Mouse (Mus musculus) liver, embryonic 14.5 days (tissue): ENCODE results near the gene Rps29. TPM values are rescaled to one million over a fixed set of nuclear protein-coding genes. Genes with fewer than 3 reads are reported as not detected.
"Not testable (repeated sequence)": the region's sequence is repeated elsewhere in the genome, so short reads cannot be mapped to it uniquely, and the experiment has no call there.

ENCODE experiments used
- ATAC-seq: fragments of 200-750 bp; cut with Nextera tagmentation; 2 replicates; pipeline ENCODE4 v1.8.0; 2017; ENCODE audit warnings: moderate number of reproducible peaks, mild to moderate bottlenecking, moderate library complexity; ENCODE audit not compliant: insufficient read depth
- DNase-seq, 3 experiments: peaks; one replicate each; pipeline ENCODE4 v3.0.0-alpha.2; 2012 to 2013; ENCODE audit warnings: low read depth in 3 of 3, low spot score in 3 of 3
- H3K27ac ChIP-seq: fragments of 300-500 bp; sonication (generic); 2 replicates; pipeline ENCODE4 v1.5.1; 2014; ENCODE audit warnings: moderate library complexity, mild to moderate bottlenecking, control low read depth, inconsistent platforms
- H3K27me3 ChIP-seq: fragments of 300-500 bp; sonication (generic); 2 replicates; pipeline ENCODE4 v1.6.1; 2014; ENCODE audit warnings: mild to moderate bottlenecking, low read length, moderate library complexity; ENCODE audit not compliant: control insufficient read depth, insufficient read depth
- H3K36me3 ChIP-seq: fragments of 300-500 bp; sonication (generic); replicated peaks from 2 replicates; pipeline ENCODE4 v1.6.1; 2014; ENCODE audit warnings: low read depth; ENCODE audit not compliant: control insufficient read depth, insufficient read depth
- H3K4me1 ChIP-seq, 2 experiments: fragments of 200-500 bp in 1 of 2; fragments of 300-500 bp in 1 of 2; sonication (generic) in 1 of 2; replicated peaks; 2 replicates each; pipeline ENCODE4 v1.6.1; 2012 to 2014; ENCODE audit warnings: antibody characterized with exemption in 1 of 2, inconsistent platforms in 1 of 2, low read length in 1 of 2; ENCODE audit not compliant: control insufficient read depth in 2 of 2, insufficient read depth in 2 of 2
- H3K4me2 ChIP-seq: fragments of 300-500 bp; sonication (generic); 2 replicates; pipeline ENCODE4 v1.6.1; 2014; ENCODE audit warnings: low read depth, mild to moderate bottlenecking, control low read depth, moderate library complexity
- H3K4me3 ChIP-seq, 2 experiments: fragments of 200-500 bp in 1 of 2; fragments of 300-500 bp in 1 of 2; sonication (generic) in 1 of 2; 2 replicates each; pipeline ENCODE4 v1.5.1; 2012 to 2014; ENCODE audit warnings: low read depth in 2 of 2, low read length in 2 of 2, mild to moderate bottlenecking in 2 of 2, control low read depth in 1 of 2, inconsistent platforms in 1 of 2, moderate library complexity in 1 of 2; ENCODE audit not compliant: insufficient read depth in 1 of 2
- H3K9ac ChIP-seq: fragments of 300-500 bp; sonication (generic); replicated peaks from 2 replicates; pipeline ENCODE4 v1.6.1; 2014; ENCODE audit warnings: mild to moderate bottlenecking, control low read depth, moderate library complexity
- H3K9me3 ChIP-seq: fragments of 300-500 bp; sonication (generic); 2 replicates; pipeline ENCODE4 v1.6.1; 2016; ENCODE audit warnings: low read length, mixed read lengths; ENCODE audit not compliant: control insufficient read depth
- CTCF ChIP-seq: IDR thresholded peaks from 2 replicates; pipeline ENCODE4 v1.5.1; 2016; ENCODE audit warnings: antibody characterized with exemption, low read depth, control low read depth
- EP300 ChIP-seq: IDR thresholded peaks from 2 replicates; pipeline ENCODE4 v1.6.1; 2016; ENCODE audit warnings: antibody characterized with exemption, low read depth
- WGBS: fragments of 180-500 bp; shearing (Covaris S2); extraction: QIAGEN DNeasy Blood & Tissue Kit; methylation state at CpG from one replicate; pipeline ENCODE4 v1.1.7; 2014; ENCODE audit not compliant: insufficient replicate concordance; 5-methylcytosine and 5-hydroxymethylcytosine counted together
- polyA plus RNA-seq, 2 experiments: library from polyadenylated mRNA; depleted of rRNA in 1 of 2; stranded (reverse) in 1 of 2; unstranded in 1 of 2; fragments of >200 nt; fragmentation: Nextera tagmentation in 1 of 2; extraction: Ambion mirVana in 1 of 2; gene quantifications; 2 replicates each; pipeline versions ENCODE4 v1.2.1 to v1.2.3; 2012 to 2014

Gene Rps29
- 977 and 1,778 TPM in 2 replicates for polyA plus RNA-seq (2012; rRNA removed)
- 1,444 and 1,541 TPM in 2 replicates for polyA plus RNA-seq (2014; fragmentation: Nextera tagmentation; extraction: Ambion mirVana)

GRCm38 (mm10) chr12:69158765-69159577, at the start of gene Rps29:
Rps29 (minus strand) TSS chr12:69159186.
- Histone ChIP-seq H3K27ac (peak within 1 kb of the TSS; percentile 83), H3K36me3 (peaks cover 11% of the 10 kb centered on the region), H3K4me2 (peak within 1 kb of the TSS; percentile 93), H3K9ac (peak within 1 kb of the TSS; percentile 91), H3K4me1 (peaks cover 12 to 15% of the 10 kb centered on the region in 2 experiments), H3K4me3 (peak within 1 kb of the TSS; percentile 65 to 85)
- under 1% methylated on average over 58 of the region's 68 CpGs for WGBS
- DNase-seq (peak; percentile 99), ATAC-seq (peak; percentile 95)
- TF ChIP-seq EP300: 0 out of 2 replicates have a peak, but pooled peaks have one; percentile 11
- H3K9me3 ChIP-seq, H3K27me3 ChIP-seq: not testable (repeated sequence)

- H3K4me2 ChIP-seq: no peak overlapping the region
Observed at GRCm38 (mm10) chr12:69208520-69208919, 49.5 kb upstream of the Rps29 start.

GRCm38 (mm10) chr12:69207926-69208325, 48.9 kb upstream of the Rps29 start:
- DNase-seq (no peak), ATAC-seq (no peak)
- peaks cover 42% of the 10 kb centered on the region for H3K36me3 ChIP-seq
- H3K4me2 ChIP-seq: no peak overlapping the region
- no peaks in the 10 kb centered on the region for H3K9me3 ChIP-seq
- no peak for TF ChIP-seq EP300
- H3K4me1 ChIP-seq: no peaks in the 10 kb centered on the region
- H3K27ac ChIP-seq: no peak overlapping the region
- no peak overlapping the region for H3K4me3 ChIP-seq
- no peaks in the 10 kb centered on the region for H3K27me3 ChIP-seq
- no peak overlapping the region for H3K9ac ChIP-seq
- WGBS: 91% methylated on average over 7 of the region's 7 CpGs

More at GRCm38 (mm10) chr12:69208520-69208919, 49.5 kb upstream of the Rps29 start:
- Histone ChIP-seq H3K27me3 (no peaks in the 10 kb centered on the region), H3K9me3 (no peaks in the 10 kb centered on the region), H3K36me3 (peaks cover 42% of the 10 kb centered on the region), H3K27ac (no peak overlapping the region), H3K4me3 (no peak overlapping the region), H3K9ac (no peak overlapping the region), H3K4me1 (no peaks in the 10 kb centered on the region)
- 81% methylated on average over 2 of the region's 2 CpGs for WGBS
- ATAC-seq (no peak), DNase-seq (no peak)
- TF ChIP-seq EP300 (no peak), CTCF (peak; percentile 65)

GRCm38 (mm10) chr12:69207396-69207795, 48.4 kb upstream of the Rps29 start:
- DNase-seq: no peak
- no peaks in the 10 kb centered on the region for H3K9me3 ChIP-seq
- TF ChIP-seq CTCF: no peak
- TF ChIP-seq EP300: no peak
- WGBS: 77% methylated on average over 8 of the region's 8 CpGs
- peaks cover 42% of the 10 kb centered on the region for H3K36me3 ChIP-seq
- no peak for ATAC-seq
- H3K27me3 ChIP-seq: no peaks in the 10 kb centered on the region
- H3K4me1 ChIP-seq: no peaks in the 10 kb centered on the region
- no peak overlapping the region for H3K9ac ChIP-seq
- no peak overlapping the region for H3K4me2 ChIP-seq
- H3K27ac ChIP-seq: no peak overlapping the region
- no peak overlapping the region for H3K4me3 ChIP-seq

- WGBS: 79% methylated on average over 16 of the region's 16 CpGs
- Histone ChIP-seq H3K4me3 (no peak within 1 kb of the TSS), H3K36me3 (peaks cover 46% of the 10 kb centered on the region), H3K4me1 (peaks cover 0 to under 1% of the 10 kb centered on the region in 2 experiments; a peak in 1 of 4 replicates), H3K27me3 (no peaks in the 10 kb centered on the region), H3K27ac (no peak within 1 kb of the TSS), H3K9me3 (no peaks in the 10 kb centered on the region), H3K9ac (no peak within 1 kb of the TSS), H3K4me2 (no peak within 1 kb of the TSS)
- DNase-seq (no peak), ATAC-seq (no peak)
- no peak for TF ChIP-seq CTCF
- TF ChIP-seq EP300: no peak
Observed at GRCm38 (mm10) chr12:69204052-69204833, 45.3 kb upstream of the Rps29 start, which contains the start of gene Gm49384. Gm49384 (minus strand) TSS chr12:69204267.
